Mouse (Mus musculus): Measurements from ENCODE around the gene Alox12b.

The Alox12b gene

DNA sequence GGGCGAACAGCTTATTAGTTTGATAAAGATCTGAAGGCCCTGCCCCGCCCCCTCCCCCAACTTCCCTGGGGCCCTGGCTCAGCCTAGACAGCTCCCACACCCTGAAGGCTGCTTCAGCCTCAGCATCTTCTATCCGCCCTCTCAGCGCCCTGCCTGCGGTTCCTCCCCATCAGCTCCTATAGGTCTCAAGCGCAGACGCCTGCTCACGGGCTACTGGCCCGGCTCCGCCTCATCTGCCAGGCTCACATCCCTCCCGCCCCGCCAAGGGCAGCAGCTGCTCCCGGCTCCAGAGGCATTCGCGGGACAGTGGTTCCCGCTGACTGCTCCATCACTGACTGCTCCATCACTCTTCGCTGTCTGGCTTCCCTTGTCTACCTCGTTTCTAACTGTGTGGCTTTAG, at the start of gene Alox12b:
Gene Alox12b (plus strand): TSS at position 190 of the 400 bp plus-strand sequence.
- peak; percentile 34 for DNase-seq

DNA sequence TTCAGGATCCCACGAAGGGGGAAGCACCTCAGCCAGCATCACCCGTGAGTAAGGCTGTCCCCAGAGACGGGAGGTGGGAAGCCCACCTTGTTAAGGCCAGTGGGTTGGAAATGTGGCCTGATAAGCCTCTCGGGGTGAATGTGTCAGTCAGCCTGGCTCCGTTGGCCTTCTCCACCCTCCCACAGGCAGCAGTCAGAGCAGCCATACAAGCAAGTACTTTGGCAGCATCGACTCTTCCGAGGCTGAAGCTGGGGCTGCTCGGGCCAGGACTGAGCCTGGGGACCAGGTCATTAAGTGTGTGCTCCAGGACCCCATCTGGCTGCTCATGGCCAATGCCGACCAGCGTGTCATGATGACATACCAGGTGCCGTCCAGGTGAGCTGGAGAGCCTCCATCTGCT, 49.1 kb upstream of the Alox12b start:
- DNase-seq, result no peak

DNA sequence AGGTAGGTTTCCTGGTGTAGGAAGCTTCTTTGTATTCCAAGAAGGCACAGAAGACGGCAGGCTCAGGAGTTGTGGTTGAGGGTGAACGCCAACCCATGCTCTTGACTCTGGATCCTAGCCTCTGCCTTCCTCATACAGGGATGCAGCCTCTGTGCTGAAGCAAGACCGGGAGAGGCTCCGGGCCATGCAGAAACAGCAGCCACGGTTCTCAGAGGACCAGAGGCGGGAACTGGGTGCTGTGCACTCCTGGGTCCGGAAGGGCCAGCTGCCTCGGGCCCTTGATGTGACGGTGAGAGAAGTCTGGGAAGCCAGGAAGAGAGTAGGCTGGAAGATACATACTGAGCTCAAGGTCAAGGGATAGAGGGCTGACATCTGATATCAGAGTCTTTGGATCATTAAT, 48.6 kb upstream of the Alox12b start:
- DNase-seq, result no peak

DNA sequence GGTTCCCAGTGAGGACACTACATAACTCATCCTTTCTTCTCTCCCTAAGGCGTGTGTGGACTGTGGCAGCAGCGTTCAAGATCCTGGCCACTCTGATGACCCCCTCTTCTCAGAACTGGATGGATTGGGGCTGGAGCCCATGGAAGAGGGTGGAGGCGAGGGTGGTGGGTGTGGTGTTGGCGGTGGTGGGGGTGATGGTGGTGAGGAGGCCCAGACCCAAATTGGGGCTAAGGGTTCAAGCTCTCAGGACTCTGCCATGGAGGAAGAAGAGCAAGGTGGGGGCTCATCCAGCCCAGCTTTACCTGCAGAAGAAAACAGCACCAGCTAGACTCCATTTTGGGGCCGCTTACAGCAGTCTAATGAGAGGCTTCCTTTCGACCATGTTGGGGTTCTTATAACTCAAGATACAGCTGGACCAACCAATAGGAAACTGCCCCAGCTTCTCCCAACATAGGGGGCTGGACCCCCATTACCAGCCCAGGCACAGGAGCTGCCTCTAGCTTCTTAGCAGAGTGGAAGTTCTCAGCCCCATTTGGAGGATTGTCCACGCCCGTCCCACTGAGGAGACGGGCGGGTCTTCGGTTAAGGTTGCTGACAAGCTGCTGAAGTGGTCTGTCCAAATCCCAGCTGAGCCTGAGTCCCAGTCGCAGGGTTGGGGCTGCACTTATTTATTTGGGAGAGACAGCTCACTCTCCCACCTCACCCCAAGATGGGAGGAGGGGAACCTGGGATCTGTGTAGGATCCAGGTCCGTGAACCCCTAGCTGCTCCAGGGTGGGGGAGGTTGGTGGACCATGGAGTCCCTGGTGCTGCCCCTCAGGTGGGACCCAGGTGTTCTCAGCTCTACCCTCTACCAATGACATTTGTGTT, 47.5 kb upstream of the Alox12b start:
- DNase-seq, result no peak

DNA sequence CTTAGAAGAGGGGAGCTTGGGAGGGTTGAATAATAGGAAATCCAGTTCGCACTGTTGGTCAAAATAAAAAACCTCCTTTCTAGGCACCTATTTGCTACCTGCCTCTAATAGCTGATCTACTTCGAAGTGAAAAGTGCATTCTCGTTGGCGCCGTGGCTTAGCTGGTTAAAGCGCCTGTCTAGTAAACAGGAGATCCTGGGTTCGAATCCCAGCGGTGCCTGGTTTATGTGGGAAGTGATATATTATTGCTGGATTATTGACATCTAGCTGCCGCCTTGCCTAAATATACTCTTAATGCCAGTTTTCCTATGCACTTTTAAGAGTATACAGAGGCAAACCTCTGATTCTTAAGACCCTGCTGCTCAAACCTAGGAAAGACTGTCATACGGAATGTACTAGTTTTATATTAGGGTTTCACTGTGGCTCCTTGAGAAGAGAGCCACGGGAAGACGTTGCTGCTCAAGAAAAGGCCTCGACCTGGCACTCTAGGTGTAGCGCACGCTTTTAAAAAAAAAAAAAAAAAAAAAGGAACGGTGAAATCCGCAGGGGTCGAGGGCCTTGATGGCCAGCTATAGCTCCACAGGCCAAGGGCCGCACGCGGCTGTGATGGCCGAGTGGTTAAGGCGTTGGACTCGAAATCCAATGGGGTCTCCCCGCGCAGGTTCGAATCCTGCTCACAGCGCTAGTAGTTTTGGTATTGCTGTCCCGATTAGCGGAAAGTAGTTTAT, 46.3 kb upstream of the Alox12b start:
- peak; percentile 91 for DNase-seq

DNA sequence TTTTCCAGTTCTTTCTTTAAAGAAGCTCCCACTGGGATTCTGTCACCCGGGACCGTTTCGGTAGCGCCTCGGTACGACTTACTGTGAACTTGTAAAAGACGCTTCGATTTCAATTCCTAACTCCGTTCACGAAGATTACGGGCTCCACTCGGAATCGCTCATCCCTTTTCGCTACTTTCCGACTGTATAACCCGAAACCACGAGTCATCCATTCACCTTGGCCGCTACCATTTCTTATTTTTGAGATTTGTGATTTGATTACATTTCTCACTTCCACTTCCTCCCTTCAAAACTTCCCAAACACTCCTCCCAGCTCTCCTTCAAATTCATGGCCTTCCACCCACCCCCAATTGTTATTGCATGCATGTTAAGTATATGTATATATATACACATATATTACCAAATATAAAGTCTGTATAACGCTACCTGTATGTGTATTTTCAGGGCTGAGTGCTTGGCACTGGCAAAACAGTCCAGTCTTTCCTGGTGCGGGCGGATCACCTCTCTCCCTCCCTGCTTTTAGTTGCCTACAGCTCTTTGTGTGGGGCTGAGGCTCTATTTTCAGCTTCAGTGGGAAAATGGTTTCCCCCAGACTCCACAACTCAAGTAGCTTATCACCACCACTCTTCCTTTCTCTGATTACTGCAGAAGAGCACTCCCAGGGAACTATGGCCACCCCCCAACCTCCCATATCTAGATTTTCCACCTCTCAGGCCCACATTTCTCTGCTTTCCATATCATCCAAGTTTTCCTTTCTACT, 45.6 kb upstream of the Alox12b start:
- no peak for DNase-seq

DNA sequence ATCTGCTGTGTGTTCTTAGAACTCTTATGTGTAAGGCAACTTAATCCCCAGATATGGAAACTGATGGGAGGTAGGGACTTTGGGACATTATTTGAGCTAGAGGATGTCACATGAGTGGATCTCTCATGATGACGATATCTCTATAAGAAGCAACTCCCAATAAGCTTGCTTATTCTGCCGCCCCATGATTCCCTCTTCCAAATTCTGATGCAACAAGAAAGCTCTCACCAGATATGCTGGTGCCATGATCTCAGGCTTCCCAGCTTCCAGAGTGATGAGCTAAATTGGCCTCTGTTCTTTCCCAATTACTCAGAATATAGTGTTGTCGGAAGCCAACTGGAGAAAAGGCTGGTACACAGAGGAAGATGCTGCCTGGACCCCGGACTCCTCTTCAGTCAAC, 44.9 kb upstream of the Alox12b start:
- no peak for DNase-seq

DNA sequence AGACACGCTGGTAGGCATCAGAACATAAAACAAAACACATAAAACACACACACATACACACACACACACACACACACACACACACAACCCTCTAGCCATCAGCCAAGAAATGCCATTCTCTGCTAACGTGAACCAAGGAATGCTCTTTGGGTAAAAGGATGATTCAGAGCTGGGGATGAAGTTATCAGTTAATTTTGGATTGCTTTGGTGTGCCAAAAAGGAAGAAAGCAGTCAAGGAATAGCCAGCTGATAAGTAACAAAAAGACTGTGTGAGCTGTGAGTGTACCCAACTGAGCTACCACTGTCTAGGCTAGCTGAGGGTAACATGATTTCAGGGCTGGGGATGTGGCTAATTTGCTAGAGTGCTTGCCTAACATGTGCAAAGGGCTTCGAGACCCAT, 42.8 kb upstream of the Alox12b start:
- DNase-seq, result no peak

DNA sequence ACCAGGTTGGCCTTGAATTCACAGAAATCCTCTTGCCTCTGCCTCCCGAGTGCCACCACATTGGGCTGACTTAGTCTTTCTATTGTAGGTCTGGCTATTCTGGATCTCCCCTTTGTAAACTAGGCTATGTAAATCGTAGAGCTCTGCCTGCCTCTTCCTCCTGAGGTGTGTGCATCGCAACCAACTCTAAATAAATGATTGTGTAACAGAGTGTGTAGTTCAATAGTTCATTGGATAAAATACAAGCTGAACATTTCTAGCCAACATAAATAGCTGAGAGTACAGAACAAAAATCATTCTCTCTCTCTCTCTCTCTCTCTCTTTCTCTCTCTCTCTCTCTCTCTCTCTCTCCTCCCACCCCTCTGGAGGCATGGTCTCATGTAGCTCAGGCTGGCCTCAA, 42.2 kb upstream of the Alox12b start:
- DNase-seq, result no peak

DNA sequence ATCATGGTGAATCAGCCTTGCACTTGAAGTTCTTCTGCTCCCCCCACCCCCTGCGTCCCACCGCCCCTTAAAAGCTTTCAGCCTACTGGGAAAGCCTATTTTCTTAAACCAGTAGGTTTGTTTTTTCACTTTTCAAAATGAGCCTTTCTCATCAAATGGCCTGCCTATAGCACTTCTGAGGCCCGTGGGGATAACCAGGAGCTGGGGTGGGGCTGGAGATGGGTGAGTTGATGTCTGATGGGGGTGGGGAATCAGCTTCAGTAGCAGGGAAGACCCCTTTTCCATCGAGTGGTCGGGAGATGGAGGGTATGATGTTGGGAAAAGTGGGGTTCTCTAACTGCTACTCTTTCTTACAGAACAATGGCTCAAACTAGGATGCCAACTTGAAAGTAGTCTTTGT, 39.9 kb upstream of the Alox12b start:
- DNase-seq, result peak; percentile 2

DNA sequence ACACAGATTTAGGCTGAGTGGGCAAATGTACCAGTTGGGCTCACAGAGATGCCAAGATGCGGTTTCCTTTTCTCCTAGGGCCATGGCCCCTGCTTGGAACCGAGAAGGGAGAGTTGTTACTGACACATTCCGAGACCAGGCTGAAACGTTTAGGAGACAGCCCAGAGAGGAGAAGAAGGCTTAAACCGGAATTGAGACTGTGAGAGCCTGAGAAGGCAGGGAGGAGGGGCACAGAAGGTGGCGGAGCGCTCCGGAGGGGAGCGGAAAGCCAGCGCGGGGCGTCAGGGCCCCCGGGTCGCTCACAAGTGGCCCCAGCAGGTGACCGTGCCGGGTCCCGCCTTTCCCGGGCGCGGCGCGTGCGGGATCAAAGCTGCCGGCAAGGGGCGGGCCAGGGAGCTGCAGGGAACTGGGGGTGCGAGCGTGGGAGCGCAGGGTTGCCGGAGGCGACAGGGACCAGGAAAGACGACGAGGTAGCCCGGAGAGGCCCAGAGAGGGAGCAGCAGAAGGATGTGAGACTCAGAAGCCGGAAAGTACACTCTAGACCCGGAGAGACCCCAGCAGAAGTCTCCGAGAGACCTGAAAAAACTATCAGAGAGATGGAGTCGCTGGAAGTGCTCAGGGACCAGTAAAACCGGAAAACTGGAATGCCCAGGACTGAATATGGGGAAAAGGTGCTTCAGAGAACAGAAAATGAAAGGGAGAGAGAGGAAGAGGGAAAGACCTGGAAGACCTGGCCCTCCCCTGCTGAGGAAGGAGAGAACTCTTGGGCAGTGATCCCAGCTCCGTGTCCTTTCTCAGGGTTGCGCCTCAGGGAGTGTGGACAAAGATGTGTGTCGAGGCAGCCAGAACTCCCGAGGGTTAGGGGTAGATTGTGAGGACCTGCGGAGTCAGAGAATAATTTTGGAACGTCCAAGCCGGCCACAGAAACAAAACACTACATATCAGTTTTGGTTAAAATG, 38.8 kb upstream of the Alox12b start:
- DNase-seq, result peak; percentile 49

DNA sequence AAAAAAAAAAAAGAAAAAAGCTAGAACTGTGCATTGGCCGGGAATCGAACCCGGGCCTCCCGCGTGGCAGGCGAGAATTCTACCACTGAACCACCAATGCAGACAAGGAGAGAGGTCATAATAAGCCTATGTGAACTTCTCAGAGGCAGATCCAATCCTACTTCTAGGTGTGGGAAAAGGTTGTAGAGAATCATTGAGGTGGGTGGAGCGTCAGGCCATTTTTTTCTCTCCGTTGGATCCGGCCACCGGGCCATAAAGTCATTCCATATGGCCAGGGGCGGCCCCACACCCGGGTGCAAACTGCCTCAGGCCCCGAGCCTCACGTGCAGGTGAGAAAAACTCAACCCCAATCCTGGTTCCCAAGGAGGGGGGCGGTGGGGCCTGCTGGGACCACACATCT, 38.0 kb upstream of the Alox12b start:
- DNase-seq, result peak; percentile 68

DNA sequence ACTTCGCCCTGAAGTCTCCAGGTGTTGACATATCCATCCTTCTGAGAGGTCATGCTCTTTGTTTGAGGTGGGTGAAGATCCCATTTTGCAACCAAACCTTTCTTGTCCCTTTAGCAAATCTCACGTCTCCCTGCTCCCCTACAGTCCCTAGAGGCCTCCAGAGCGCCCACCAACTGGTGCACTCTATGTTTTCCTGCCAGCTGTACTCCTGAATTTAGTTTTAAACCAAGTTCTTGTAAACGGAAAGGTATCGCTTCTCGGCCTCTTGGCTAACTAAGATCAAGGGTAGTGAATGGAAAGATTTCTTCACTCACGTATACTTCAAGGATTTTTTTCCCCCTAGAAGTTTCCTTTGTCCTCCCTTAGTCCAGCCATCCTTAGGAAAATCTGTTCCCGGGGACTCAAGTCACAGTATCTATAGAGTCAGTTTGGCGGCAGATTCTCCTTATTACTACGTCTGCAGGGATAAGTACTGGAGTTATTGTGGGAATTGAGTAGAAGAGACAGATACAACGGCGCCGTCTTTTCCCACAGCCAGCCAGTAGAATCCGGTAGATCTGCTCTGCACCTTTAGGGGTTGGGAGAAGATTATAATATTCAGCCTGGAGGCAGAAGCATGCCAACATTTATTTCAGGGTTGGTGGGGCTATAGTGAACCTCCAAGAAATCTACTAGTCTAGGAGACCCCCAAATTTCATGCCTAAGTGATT, 37.2 kb upstream of the Alox12b start:
- DNase-seq, result no peak

DNA sequence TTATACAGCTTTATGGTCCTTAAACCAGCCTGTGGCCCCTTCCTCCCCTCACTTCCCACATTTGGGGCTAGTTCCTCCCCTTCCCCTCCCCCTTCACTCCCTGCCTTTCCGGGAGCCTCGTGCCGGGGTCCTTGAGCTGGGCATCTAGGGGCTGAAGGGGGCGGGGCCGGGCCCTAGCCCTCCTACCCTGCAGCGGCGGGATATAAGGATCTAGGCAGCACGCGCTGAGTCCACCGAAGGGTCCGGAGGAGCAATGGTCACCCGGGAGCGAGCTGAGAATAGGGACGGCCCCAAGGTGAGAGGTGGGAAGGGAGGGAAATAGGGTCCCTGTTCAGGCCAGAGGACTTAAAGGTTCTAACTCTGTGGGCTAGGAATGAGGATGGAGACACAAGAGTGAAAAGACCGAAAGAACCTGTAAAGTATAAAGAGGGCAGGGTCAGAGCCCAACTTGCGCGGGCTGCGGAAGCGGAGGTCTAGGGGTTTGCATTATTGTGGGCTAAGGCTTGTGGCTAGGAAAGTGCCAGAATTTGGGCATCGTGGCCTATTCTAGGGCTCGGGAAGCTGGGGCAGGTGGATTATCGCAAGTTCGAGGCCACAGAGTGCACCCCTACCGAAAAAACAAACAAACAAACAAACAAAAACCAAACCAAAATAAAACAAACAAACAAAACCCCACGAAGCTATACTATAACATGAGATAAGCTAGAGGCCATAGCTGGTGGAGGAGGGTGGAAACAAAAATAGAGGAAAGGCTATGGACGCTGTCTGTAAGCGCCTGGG, 36.4 kb upstream of the Alox12b start, which contains the start of gene Hes7:
Gene Hes7 (plus strand): TSS at position 184 of the 780 bp plus-strand sequence.
- peak; percentile 4 for DNase-seq

DNA sequence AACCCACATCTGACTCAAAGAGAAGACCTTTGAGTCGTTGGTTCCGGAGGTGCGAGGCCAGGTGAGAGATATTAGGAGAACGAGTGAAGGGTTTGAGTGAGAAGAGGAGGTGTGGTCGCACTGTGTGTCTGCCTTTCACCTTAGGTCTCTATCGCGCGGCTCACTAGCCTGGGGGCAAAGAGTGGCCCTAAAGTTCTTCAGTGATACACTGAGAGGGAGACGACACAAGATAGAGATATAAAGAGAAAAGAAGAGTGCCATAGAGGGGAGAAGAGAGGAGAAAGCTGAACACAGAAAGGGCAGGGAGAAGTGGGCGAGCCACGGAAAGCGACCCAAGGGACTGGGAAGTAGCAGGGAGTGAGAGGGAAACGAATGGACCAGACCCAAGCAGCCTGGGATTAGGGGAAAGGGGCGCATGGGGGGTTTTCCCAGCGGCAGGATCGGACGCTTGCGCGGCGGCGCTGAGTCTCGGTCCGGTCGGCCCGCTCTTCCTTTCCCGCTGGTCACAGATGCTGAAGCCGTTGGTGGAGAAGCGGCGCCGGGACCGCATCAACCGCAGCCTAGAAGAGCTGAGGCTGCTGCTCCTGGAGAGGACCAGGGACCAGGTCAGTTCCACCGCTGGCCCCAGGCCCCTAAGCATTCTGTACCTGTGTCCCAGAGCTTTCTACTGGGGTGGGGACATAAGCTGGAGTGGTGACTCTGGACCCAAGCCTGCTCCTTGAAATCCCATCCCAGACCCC, 35.6 kb upstream of the Alox12b start:
- peak; percentile 27 for DNase-seq

DNA sequence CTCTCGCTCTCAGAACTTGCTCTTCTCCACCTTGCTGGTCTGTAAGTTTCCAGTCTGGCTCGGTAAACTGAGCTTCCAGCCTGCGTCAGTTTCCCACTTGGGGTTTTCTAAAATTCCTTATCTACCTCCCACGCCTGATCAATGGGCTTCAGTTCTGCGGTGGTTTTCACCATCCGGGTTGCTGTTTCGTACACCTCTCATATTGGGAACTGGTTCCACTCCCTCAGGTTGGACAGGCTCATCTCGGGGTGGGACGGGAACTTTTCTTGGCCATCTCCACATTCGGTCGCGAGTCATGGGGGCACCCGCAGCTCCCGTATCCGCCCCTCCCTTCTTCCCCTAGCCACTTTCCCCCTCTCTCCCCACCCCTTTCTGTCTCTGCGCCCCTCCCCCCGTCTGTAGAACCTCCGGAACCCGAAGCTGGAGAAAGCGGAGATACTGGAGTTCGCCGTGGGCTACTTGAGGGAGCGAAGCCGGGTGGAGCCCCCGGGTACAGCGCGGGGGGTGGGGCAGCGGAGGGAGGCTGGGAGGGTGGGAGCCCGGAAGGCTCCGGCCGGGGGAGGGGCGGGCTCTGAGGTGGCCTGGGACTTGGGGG, 35.0 kb upstream of the Alox12b start:
- DNase-seq, result peak; percentile 59

DNA sequence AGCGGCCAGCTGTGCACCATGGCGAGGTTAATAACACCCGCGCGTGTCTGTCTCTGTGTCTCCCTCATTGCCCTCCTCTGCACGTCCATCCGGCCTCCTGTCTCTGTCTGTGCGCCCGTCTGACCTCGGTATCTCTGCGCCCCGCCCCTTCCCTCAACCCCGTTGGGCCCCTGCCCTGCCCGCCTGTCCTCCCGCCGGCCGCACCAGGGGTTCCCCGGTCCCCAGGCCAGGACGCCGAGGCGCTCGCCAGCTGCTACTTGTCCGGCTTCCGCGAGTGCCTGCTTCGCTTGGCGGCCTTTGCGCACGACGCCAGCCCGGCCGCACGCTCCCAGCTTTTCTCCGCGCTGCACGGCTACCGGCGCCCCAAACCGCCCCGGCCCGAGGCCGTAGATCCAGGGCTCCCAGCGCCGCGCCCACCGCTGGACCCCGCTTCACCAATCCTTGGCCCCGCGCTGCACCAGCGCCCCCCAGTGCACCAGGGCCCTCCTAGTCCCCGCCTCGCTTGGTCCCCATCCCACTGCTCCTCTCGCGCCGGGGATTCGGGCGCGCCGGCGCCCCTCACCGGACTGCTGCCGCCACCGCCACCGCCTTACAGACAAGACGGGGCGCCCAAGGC, 34.3 kb upstream of the Alox12b start, which contains the start of gene 9130213A22Rik:
Gene 9130213A22Rik (minus strand): TSS at position 254 of the 616 bp plus-strand sequence.
- peak; percentile 90 for DNase-seq

DNA sequence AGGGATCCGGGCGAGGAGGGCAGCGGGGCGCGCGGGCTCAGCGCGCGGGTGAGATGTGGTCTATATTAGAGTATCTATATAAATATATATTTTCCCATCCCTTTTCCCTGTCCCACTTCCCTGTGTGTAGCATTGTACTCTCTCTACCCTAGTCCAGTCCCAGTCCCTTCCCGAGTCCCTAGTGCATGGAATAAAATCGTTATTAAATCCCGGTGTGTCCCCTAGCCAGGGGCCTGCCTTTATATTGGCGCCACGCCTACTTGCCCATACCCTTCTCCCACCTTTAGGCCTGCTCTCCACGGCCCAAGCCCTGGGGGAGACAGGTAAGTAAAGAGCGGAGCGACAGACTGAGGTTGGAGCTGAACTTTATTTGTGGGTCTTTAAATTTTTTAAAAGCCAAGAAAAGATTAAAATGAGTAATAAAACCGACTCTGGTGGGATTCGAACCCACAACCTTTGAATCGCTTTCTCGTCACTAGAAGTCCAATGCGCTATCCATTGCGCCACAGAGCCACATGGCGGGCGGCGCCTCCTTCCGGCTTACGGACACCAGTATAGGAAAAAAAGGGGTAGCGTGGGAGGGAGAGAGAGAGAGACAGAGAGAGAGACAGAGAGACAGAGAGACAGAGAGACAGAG, 33.6 kb upstream of the Alox12b start:
- peak; percentile 88 for DNase-seq
